Mouse (Mus musculus) gastrocnemius, adult 8-10 months (tissue): ENCODE measurements around the gene Samd4. TPM values are rescaled to one million over a fixed set of nuclear protein-coding genes. Genes with fewer than 3 reads are reported as not detected.

Experiments
- DNase-seq, 2 experiments: peaks; one replicate each; pipeline ENCODE4 v3.0.0; 2022; ENCODE audit warnings: low spot score in 2 of 2
- total RNA-seq, 4 experiments: library from RNA; stranded (reverse); gene quantifications; 2 replicates each; pipeline ENCODE4 v1.2.4; 2022

The Samd4 gene
- total RNA-seq, 4 experiments from 2014 or later = 47.4 to 69.0 (median 56.6) TPM

GRCm38 (mm10) chr14:46952264-46952663 is 69.6 kb downstream of the Samd4 start:
- no peak for DNase-seq

- DNase-seq = no peak
Observed at GRCm38 (mm10) chr14:46955109-46955508, 72.5 kb downstream of the Samd4 start.

GRCm38 (mm10) chr14:46955574-46956043 is 73.0 kb downstream of the Samd4 start:
- no peak for DNase-seq

GRCm38 (mm10) chr14:46956121-46956520 is 73.5 kb downstream of the Samd4 start:
- DNase-seq = no peak

- no peak for DNase-seq
Observed at GRCm38 (mm10) chr14:46959166-46959721, 76.6 kb downstream of the Samd4 start.

GRCm38 (mm10) chr14:46959831-46960230 is 77.2 kb downstream of the Samd4 start:
- no peak for DNase-seq

GRCm38 (mm10) chr14:46962832-46963231 is 80.2 kb downstream of the Samd4 start:
- no peak for DNase-seq

GRCm38 (mm10) chr14:46964074-46964872 is 81.6 kb downstream of the Samd4 start:
- DNase-seq = no peak

GRCm38 (mm10) chr14:46966206-46966605 is 83.6 kb downstream of the Samd4 start:
- peak; percentile 18 to 24 for DNase-seq

GRCm38 (mm10) chr14:46968046-46968445 is 85.4 kb downstream of the Samd4 start:
- DNase-seq = no peak

GRCm38 (mm10) chr14:46970673-46971072 is 88.0 kb downstream of the Samd4 start:
- no peak for DNase-seq

GRCm38 (mm10) chr14:46971802-46972201 is 89.1 kb downstream of the Samd4 start:
- no peak for DNase-seq

- no peak for DNase-seq
Observed at GRCm38 (mm10) chr14:46974874-46975273, 92.2 kb downstream of the Samd4 start.

GRCm38 (mm10) chr14:46975969-46976368 is 93.3 kb downstream of the Samd4 start:
- no peak for DNase-seq

GRCm38 (mm10) chr14:46976712-46977111 is 94.1 kb downstream of the Samd4 start:
- no peak for DNase-seq

GRCm38 (mm10) chr14:46977660-46978059 is 95.0 kb downstream of the Samd4 start:
- DNase-seq = no peak

GRCm38 (mm10) chr14:46979172-46979571 is 96.5 kb downstream of the Samd4 start:
- DNase-seq = no peak

GRCm38 (mm10) chr14:46980736-46981438 is 98.2 kb downstream of the Samd4 start:
- no peak for DNase-seq

- DNase-seq = no peak
Observed at GRCm38 (mm10) chr14:46982106-46982505, 99.5 kb downstream of the Samd4 start.

GRCm38 (mm10) chr14:46984542-46985125 is 102.0 kb downstream of the Samd4 start:
- DNase-seq = no peak

- no peak for DNase-seq
Observed at GRCm38 (mm10) chr14:46989694-46990093, 107.0 kb downstream of the Samd4 start.

- DNase-seq = no peak
Observed at GRCm38 (mm10) chr14:46990450-46990849, 107.8 kb downstream of the Samd4 start.
